Mouse (Mus musculus): Measurements from ENCODE around the gene Itgb2l. TPM values are rescaled to one million over a fixed set of nuclear protein-coding genes. Genes with fewer than 3 reads are reported as not detected.

The Itgb2l gene
- polyA plus RNA-seq (2014; fragmentation: Nextera tagmentation; extraction: Ambion mirVana): not detected in 2 replicates

DNA sequence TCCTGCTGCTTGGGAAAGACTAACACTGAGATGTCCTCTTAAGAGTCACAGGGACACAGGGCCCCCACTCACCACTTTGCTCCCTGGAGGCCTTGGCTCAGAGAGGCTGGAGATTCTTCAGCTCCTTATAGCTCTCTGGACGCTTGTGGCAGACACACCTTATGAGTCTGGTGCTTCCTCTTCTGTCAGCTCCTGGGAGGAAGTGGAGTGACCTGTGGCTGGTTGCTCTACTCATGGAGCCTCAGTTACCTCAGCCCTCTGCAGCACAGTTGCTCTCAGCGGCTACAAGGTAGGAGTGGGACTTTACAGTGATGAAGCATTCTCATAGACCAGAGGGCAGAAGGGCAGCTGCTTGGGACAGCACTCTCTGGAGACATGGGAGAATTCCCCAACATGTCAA is at the start of gene Itgb2l:
Itgb2l (minus strand) TSS at position 152 of the 400 bp plus-strand sequence.
- H3K27ac ChIP-seq (ENCODE audit: low read depth, low read length): no peak within 1 kb of the TSS
- H3K9me3 ChIP-seq (ENCODE audit: control insufficient read depth, low read length): no peaks in the 10 kb centered on the region
- no peak within 1 kb of the TSS for H3K4me2 ChIP-seq
- ATAC-seq (ENCODE audit: low FRiP score) (no peak), DNase-seq (ENCODE audit: low spot score, missing footprints) (peak; percentile 70)
- H3K27me3 ChIP-seq (ENCODE audit: control insufficient read depth, insufficient read depth, low read length): no peaks in the 10 kb centered on the region
- H3K36me3 ChIP-seq (ENCODE audit: control insufficient read depth, insufficient read depth, low read length): no peaks in the 10 kb centered on the region
- WGBS: 87% methylated on average over 2 of the region's 2 CpGs
- no peaks in the 10 kb centered on the region for H3K4me1 ChIP-seq (ENCODE audit: control insufficient read depth, insufficient read depth, low read length)
- H3K9ac ChIP-seq (ENCODE audit: low read length): no peak within 1 kb of the TSS
- no peak within 1 kb of the TSS for H3K4me3 ChIP-seq (ENCODE audit: low read depth, low read length)

DNA sequence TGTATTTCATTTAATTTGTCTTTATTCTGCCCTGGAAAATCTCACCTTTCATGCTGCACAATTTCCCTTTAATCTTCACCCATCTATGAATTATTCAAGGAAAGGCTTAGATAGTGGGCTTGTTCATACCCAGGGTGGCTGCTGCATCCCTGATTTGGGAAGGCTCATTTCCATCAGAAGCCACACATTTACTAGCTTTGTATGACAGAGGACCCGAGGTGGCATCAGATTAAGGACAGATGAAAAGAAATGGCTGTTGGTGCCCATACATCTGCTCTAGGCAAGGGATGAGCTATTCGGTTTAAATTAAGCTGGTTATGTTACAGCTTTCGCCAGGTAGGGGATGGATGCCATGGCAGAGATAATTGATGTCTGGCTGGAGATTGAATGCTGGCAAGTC is 48.1 kb upstream of the Itgb2l start:
- Histone ChIP-seq H3K9ac (ENCODE audit: low read length) (no peak overlapping the region), H3K4me3 (ENCODE audit: low read depth, low read length) (no peak overlapping the region), H3K36me3 (ENCODE audit: control insufficient read depth, insufficient read depth, low read length) (no peaks in the 10 kb centered on the region), H3K4me1 (ENCODE audit: control insufficient read depth, insufficient read depth, low read length) (no peaks in the 10 kb centered on the region), H3K4me2 (no peak overlapping the region), H3K9me3 (ENCODE audit: control insufficient read depth, low read length) (no peaks in the 10 kb centered on the region), H3K27me3 (ENCODE audit: control insufficient read depth, insufficient read depth, low read length) (no peaks in the 10 kb centered on the region), H3K27ac (ENCODE audit: low read depth, low read length) (no peak overlapping the region)
- no peak for ATAC-seq (ENCODE audit: low FRiP score)
- DNase-seq (ENCODE audit: low spot score, missing footprints): no peak
- 74% methylated on average over 3 of the region's 3 CpGs for WGBS

DNA sequence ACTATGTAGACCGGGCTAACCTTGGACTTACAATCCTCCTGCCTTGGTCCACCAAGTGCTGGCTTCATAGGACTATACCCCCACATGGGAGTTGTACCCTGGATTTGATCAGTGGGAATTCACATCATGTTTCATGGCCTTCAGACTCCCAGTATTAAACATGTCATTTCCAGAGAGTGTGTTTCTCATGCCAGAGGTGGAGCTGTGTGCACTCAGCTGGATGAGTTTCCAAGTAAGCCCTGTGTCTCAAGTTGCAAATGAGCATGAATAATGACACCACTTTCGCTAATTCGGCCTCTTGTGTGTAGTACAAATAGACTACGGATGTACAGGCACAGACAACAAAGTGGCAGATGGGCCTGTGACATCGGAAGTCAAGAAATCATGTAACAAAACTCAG is 44.6 kb upstream of the Itgb2l start:
- H3K9me3 ChIP-seq (ENCODE audit: control insufficient read depth, low read length): no peaks in the 10 kb centered on the region
- DNase-seq (ENCODE audit: low spot score, missing footprints) (no peak), ATAC-seq (ENCODE audit: low FRiP score) (no peak)
- no peak overlapping the region for H3K4me3 ChIP-seq (ENCODE audit: low read depth, low read length)
- no peaks in the 10 kb centered on the region for H3K27me3 ChIP-seq (ENCODE audit: control insufficient read depth, insufficient read depth, low read length)
- no peak overlapping the region for H3K27ac ChIP-seq (ENCODE audit: low read depth, low read length)
- no peak overlapping the region for H3K9ac ChIP-seq (ENCODE audit: low read length)
- 87% methylated on average over 5 of the region's 5 CpGs for WGBS
- no peaks in the 10 kb centered on the region for H3K36me3 ChIP-seq (ENCODE audit: control insufficient read depth, insufficient read depth, low read length)
- no peaks in the 10 kb centered on the region for H3K4me1 ChIP-seq (ENCODE audit: control insufficient read depth, insufficient read depth, low read length)
- H3K4me2 ChIP-seq: no peak overlapping the region

DNA sequence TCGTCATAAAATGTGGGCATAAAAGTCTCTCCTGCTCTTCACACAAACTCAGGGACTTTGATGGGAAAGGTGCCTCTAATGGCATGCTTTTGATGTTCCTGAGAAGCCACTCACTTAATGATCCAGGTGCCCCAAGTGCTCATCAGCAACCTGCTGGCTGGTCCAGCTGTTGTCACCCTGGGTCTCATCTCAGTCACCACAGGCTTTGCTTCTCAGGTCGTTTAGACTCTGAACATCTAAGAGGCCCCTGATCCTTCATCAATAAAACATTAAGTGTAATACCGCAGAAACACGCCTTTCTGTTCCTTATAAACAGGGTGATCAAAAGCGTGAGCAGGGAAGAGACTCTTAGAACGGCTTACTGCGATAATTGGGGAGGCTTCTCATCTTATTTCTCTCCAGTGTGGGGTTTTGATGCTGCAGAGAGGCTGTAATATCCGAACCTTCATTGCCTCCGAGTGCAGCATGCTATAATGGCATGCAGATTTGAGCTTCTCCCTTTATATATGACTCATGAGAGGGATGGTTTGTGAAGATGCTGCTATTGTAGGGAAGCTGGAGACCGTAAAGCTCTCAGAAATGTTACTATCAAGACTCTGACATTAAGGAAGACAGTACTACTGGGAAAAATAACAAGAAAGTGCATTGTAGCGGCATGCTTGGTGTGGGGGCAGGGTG is 43.7 kb upstream of the Itgb2l start:
- H3K9me3 ChIP-seq (ENCODE audit: control insufficient read depth, low read length): no peaks in the 10 kb centered on the region
- H3K4me2 ChIP-seq: no peak overlapping the region
- H3K9ac ChIP-seq (ENCODE audit: low read length): no peak overlapping the region
- ATAC-seq (ENCODE audit: low FRiP score) (no peak), DNase-seq (ENCODE audit: low spot score, missing footprints) (no peak)
- H3K27ac ChIP-seq (ENCODE audit: low read depth, low read length): no peak overlapping the region
- H3K4me1 ChIP-seq (ENCODE audit: control insufficient read depth, insufficient read depth, low read length): no peaks in the 10 kb centered on the region
- no peak overlapping the region for H3K4me3 ChIP-seq (ENCODE audit: low read depth, low read length)
- H3K27me3 ChIP-seq (ENCODE audit: control insufficient read depth, insufficient read depth, low read length): no peaks in the 10 kb centered on the region
- no peaks in the 10 kb centered on the region for H3K36me3 ChIP-seq (ENCODE audit: control insufficient read depth, insufficient read depth, low read length)
- 80% methylated on average over 11 of the region's 11 CpGs for WGBS

DNA sequence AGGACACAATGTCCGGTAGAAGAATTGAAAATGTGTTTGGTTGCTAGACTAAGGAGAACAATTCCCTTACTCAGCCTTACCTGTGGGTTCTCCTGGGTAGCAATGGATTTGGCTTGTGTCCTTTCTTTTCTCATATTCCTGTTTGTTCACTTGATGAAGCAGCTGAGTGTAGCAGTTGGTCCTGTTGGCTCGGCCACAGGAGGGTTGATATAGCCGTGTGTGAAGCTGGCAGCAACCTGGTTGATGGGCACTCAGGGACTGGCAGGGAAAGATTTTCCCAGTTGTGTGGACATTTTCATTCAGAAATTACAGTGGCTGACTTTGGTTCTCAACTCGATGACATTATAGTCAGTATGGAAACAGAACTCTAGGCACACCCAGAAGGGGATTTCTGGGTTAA is 38.4 kb upstream of the Itgb2l start:
- Histone ChIP-seq H3K27me3 (ENCODE audit: control insufficient read depth, insufficient read depth, low read length) (no peaks in the 10 kb centered on the region), H3K9me3 (ENCODE audit: control insufficient read depth, low read length) (no peaks in the 10 kb centered on the region), H3K36me3 (ENCODE audit: control insufficient read depth, insufficient read depth, low read length) (no peaks in the 10 kb centered on the region), H3K9ac (ENCODE audit: low read length) (no peak overlapping the region), H3K27ac (ENCODE audit: low read depth, low read length) (no peak overlapping the region), H3K4me3 (ENCODE audit: low read depth, low read length) (no peak overlapping the region), H3K4me2 (no peak overlapping the region), H3K4me1 (ENCODE audit: control insufficient read depth, insufficient read depth, low read length) (no peaks in the 10 kb centered on the region)
- no peak for DNase-seq (ENCODE audit: low spot score, missing footprints)
- ATAC-seq (ENCODE audit: low FRiP score): no peak
- WGBS: 89% methylated on average over 4 of the region's 4 CpGs

DNA sequence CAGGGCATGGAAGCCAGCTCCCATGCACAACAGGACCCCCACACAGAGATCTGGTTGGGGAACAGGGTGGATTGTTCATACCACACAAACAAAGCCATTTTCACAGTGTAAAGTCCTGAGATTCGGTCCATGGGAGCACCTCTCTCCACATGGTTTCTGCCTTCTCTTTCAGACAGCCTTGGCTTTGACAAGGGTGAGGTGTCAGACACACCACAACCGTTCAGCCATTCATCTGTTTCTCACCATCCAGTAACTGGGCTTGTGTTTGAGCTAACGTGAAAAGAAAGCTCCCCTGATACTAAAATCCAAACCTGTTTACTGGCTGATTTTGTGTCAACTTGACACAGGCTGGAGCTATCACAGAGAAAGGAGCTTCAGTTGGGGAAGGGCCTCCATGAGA is 30.8 kb upstream of the Itgb2l start:
- H3K36me3 ChIP-seq (ENCODE audit: control insufficient read depth, insufficient read depth, low read length): no peaks in the 10 kb centered on the region
- no peak for ATAC-seq (ENCODE audit: low FRiP score)
- H3K4me3 ChIP-seq (ENCODE audit: low read depth, low read length): no peak overlapping the region
- no peak overlapping the region for H3K4me2 ChIP-seq
- no peak overlapping the region for H3K9ac ChIP-seq (ENCODE audit: low read length)
- H3K27me3 ChIP-seq (ENCODE audit: control insufficient read depth, insufficient read depth, low read length): no peaks in the 10 kb centered on the region
- WGBS: 86% methylated on average over 3 of the region's 3 CpGs
- H3K4me1 ChIP-seq (ENCODE audit: control insufficient read depth, insufficient read depth, low read length): no peaks in the 10 kb centered on the region
- no peaks in the 10 kb centered on the region for H3K9me3 ChIP-seq (ENCODE audit: control insufficient read depth, low read length)
- H3K27ac ChIP-seq (ENCODE audit: low read depth, low read length): no peak overlapping the region
- peak; percentile 72 for DNase-seq (ENCODE audit: low spot score, missing footprints)

- Histone ChIP-seq H3K4me2 (no peak overlapping the region), H3K9me3 (ENCODE audit: control insufficient read depth, low read length) (no peaks in the 10 kb centered on the region)
- 0 out of 2 replicates have a peak, but pooled peaks have one; percentile 52 for ATAC-seq (ENCODE audit: low FRiP score)
These were observed 29.4 kb upstream of the Itgb2l start for GRCm38 (mm10) chr16:96472816-96473215.

DNA sequence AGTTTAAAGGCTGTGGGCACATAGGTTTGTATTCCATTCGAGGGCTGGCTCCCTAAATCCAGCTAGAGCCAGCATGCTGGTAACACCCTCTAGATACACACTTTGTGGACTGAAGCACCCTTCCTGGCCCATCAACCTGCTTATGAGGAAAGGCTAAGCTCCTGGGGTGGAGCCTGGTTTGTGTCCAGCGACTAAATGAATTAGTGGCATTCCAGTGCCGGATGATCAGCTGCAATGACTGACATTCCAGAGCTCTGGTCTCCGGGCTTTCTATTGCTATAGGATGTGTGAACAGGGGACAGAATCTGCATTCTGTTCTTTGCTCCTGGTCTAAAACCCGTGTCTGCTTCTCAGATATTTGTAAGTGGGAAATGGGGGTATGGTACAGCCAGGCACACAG is 28.9 kb upstream of the Itgb2l start:
- WGBS: 30% methylated on average over 5 of the region's 5 CpGs
- Histone ChIP-seq H3K27ac (ENCODE audit: low read depth, low read length) (no peak overlapping the region), H3K4me3 (ENCODE audit: low read depth, low read length) (no peak overlapping the region), H3K9me3 (ENCODE audit: control insufficient read depth, low read length) (no peaks in the 10 kb centered on the region), H3K36me3 (ENCODE audit: control insufficient read depth, insufficient read depth, low read length) (no peaks in the 10 kb centered on the region), H3K4me1 (ENCODE audit: control insufficient read depth, insufficient read depth, low read length) (no peaks in the 10 kb centered on the region), H3K4me2 (no peak overlapping the region), H3K9ac (ENCODE audit: low read length) (no peak overlapping the region), H3K27me3 (ENCODE audit: control insufficient read depth, insufficient read depth, low read length) (no peaks in the 10 kb centered on the region)
- 0 out of 2 replicates have a peak, but pooled peaks have one; percentile 33 for ATAC-seq (ENCODE audit: low FRiP score)
- no peak for DNase-seq (ENCODE audit: low spot score, missing footprints)

More at GRCm38 (mm10) chr16:96472816-96473215, 29.4 kb upstream of the Itgb2l start:
- H3K4me3 ChIP-seq (ENCODE audit: low read depth, low read length): no peak overlapping the region
- no peaks in the 10 kb centered on the region for H3K4me1 ChIP-seq (ENCODE audit: control insufficient read depth, insufficient read depth, low read length)
- DNase-seq (ENCODE audit: low spot score, missing footprints): peak; percentile 76
- no peaks in the 10 kb centered on the region for H3K27me3 ChIP-seq (ENCODE audit: control insufficient read depth, insufficient read depth, low read length)
- H3K27ac ChIP-seq (ENCODE audit: low read depth, low read length): no peak overlapping the region
- whole genome bisulfite sequencing: 53% methylated on average over 7 of the region's 7 CpGs
- no peaks in the 10 kb centered on the region for H3K36me3 ChIP-seq (ENCODE audit: control insufficient read depth, insufficient read depth, low read length)
- no peak overlapping the region for H3K9ac ChIP-seq (ENCODE audit: low read length)

GRCm38 (mm10) chr16:96469640-96470039 is 26.2 kb upstream of the Itgb2l start:
- 52% methylated on average over 4 of the region's 4 CpGs for WGBS
- H3K4me3 ChIP-seq (ENCODE audit: low read depth, low read length): no peak overlapping the region
- no peaks in the 10 kb centered on the region for H3K4me1 ChIP-seq (ENCODE audit: control insufficient read depth, insufficient read depth, low read length)
- DNase-seq (ENCODE audit: low spot score, missing footprints) (no peak), ATAC-seq (ENCODE audit: low FRiP score) (no peak)
- no peaks in the 10 kb centered on the region for H3K27me3 ChIP-seq (ENCODE audit: control insufficient read depth, insufficient read depth, low read length)
- no peak overlapping the region for H3K27ac ChIP-seq (ENCODE audit: low read depth, low read length)
- no peak overlapping the region for H3K9ac ChIP-seq (ENCODE audit: low read length)
- no peaks in the 10 kb centered on the region for H3K9me3 ChIP-seq (ENCODE audit: control insufficient read depth, low read length)
- H3K36me3 ChIP-seq (ENCODE audit: control insufficient read depth, insufficient read depth, low read length): no peaks in the 10 kb centered on the region
- H3K4me2 ChIP-seq: no peak overlapping the region

Measured in midbrain, embryonic 11.5 days (tissue).